Mouse (Mus musculus) E14TG2a.4 (cell line): Measurements from ENCODE around the gene Trappc13.

ENCODE experiments used
- CTCF ChIP-seq: conservative IDR thresholded peaks from 2 replicates; pipeline ENCODE4 v1.5.1; 2014; ENCODE audit warnings: low read length
- NANOG ChIP-seq: IDR thresholded peaks from 2 replicates; pipeline ENCODE4 v1.6.1; 2014; ENCODE audit warnings: borderline replicate concordance, low read length, mixed read lengths

- no peak for TF ChIP-seq CTCF
- TF ChIP-seq NANOG, result no peak
Observed at GRCm38 (mm10) chr13:104155686-104156085, 22.6 kb downstream of the Trappc13 start.
